Mouse (Mus musculus): ENCODE results near the gene Vipr2. TPM values are rescaled to one million over a fixed set of nuclear protein-coding genes. Genes with fewer than 3 reads are reported as not detected.

The Vipr2 gene
- 1 to 10 TPM in 3 of 4 experiments, under 1 TPM in 1; 0.78 to 2.1 (median 1.1) TPM for total RNA-seq (2022)

GRCm38 (mm10) chr12:116077074-116077854, at the start of gene Vipr2:
TSS of gene Vipr2 (plus strand) at chr12:116077726.
- DNase-seq (ENCODE audit: low spot score): peak; percentile 25

GRCm38 (mm10) chr12:116028095-116028494, 49.4 kb upstream of the Vipr2 start:
- DNase-seq (ENCODE audit: low spot score): no peak

GRCm38 (mm10) chr12:116035346-116035745, 42.2 kb upstream of the Vipr2 start:
- no peak for DNase-seq (ENCODE audit: low spot score)

GRCm38 (mm10) chr12:116044785-116045184, 32.7 kb upstream of the Vipr2 start:
- no peak for DNase-seq (ENCODE audit: low spot score)

GRCm38 (mm10) chr12:116047440-116048377, 29.8 kb upstream of the Vipr2 start, which contains the start of gene Zfp386:
TSS of gene Zfp386 (plus strand) at chr12:116047724.
- DNase-seq (ENCODE audit: low spot score): peak; percentile 99

- no peak for DNase-seq (ENCODE audit: low spot score)
These were observed 28.8 kb upstream of the Vipr2 start for GRCm38 (mm10) chr12:116048766-116049165.

- no peak for DNase-seq (ENCODE audit: low spot score)
These were observed 28.3 kb upstream of the Vipr2 start for GRCm38 (mm10) chr12:116049236-116049635.

GRCm38 (mm10) chr12:116049701-116050100, 27.8 kb upstream of the Vipr2 start:
- no peak for DNase-seq (ENCODE audit: low spot score)

GRCm38 (mm10) chr12:116054342-116054741, 23.2 kb upstream of the Vipr2 start:
- peak; percentile 27 for DNase-seq (ENCODE audit: low spot score)

GRCm38 (mm10) chr12:116056112-116056511, 21.4 kb upstream of the Vipr2 start:
- no peak for DNase-seq (ENCODE audit: low spot score)

- DNase-seq (ENCODE audit: low spot score): no peak
These were observed 15.8 kb upstream of the Vipr2 start for GRCm38 (mm10) chr12:116061561-116062193.

GRCm38 (mm10) chr12:116062194-116062583, 15.3 kb upstream of the Vipr2 start:
- DNase-seq (ENCODE audit: low spot score): no peak

- no peak for DNase-seq (ENCODE audit: low spot score)
These were observed 14.5 kb upstream of the Vipr2 start for GRCm38 (mm10) chr12:116063020-116063419.

- no peak for DNase-seq (ENCODE audit: low spot score)
These were observed 6.5 kb upstream of the Vipr2 start for GRCm38 (mm10) chr12:116071023-116071422.

- DNase-seq (ENCODE audit: low spot score): no peak
These were observed 385 bp downstream of the Vipr2 start for GRCm38 (mm10) chr12:116077855-116078366.

- no peak for DNase-seq (ENCODE audit: low spot score)
These were observed 5.6 kb downstream of the Vipr2 start for GRCm38 (mm10) chr12:116083125-116083524.

GRCm38 (mm10) chr12:116084294-116084693, 6.8 kb downstream of the Vipr2 start:
- no peak for DNase-seq (ENCODE audit: low spot score)

GRCm38 (mm10) chr12:116086951-116087600, 9.6 kb downstream of the Vipr2 start:
- no peak for DNase-seq (ENCODE audit: low spot score)

GRCm38 (mm10) chr12:116089836-116090235, 12.3 kb downstream of the Vipr2 start:
- no peak for DNase-seq (ENCODE audit: low spot score)

- DNase-seq (ENCODE audit: low spot score): no peak
These were observed 17.4 kb downstream of the Vipr2 start for GRCm38 (mm10) chr12:116094765-116095555.

Data from heart, adult 8-10 months (tissue).